Mouse (Mus musculus): ENCODE results near the gene Snapc5.

Snapc5 gene

DNA sequence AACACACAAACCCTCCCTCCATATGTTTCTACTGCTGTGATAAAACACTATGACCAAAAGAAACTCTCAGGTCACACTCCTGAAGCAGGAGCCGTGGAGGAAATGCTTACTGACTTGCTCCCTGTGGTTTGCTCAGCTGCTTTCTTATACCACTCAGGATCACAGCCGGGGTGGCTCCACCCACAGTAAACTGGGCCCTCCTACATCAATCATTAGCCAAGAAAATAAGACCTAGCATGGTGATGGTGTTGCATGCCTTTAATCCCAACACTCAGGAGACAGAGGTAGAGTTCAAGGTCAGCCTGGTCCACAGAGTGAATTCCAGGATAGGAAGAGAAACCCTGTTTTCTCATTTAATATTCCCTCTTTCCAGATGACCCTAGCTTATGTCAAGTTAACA, 20.8 kb downstream of the Snapc5 start:
- DNase-seq (ENCODE audit: low read depth): no peak

DNA sequence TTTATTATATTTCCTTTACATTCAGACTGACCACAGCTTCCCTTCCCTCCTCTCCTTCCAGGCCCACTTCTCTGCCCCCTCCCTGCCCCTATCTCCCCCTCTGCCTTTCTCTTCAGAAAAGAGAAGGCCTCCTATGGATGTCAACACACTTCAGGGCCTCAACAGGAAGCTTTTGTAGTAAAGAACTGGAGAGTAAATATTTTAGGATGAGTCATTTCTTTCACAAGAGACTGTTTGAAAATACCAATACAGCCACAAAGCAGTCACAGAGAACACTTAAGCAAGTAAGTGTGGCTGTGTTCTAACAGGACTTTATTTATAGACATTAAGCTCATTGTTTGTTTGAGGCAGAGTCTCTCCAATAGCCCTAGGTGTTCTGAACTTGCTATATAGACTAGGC, 23.3 kb downstream of the Snapc5 start:
- DNase-seq (ENCODE audit: low read depth): no peak

DNA sequence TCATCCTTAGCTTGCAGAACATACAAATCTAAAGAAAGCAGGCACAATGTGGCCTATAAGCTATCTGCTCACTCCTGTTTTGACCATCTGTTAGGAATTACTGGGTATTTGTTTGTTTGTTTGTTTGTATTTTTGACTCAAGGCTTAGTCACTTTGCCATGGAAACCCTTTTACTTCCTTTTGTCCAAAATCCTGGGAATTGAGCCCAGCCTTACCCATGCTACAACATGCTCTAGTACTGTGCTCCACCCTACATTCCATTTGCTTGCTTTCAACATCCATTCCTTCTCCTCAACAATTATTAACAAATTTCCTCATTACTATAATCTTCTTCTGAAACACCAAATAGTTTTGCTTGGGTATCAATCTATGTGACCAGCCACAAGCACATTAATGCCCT, 23.8 kb downstream of the Snapc5 start:
- no peak for DNase-seq (ENCODE audit: low read depth)

DNA sequence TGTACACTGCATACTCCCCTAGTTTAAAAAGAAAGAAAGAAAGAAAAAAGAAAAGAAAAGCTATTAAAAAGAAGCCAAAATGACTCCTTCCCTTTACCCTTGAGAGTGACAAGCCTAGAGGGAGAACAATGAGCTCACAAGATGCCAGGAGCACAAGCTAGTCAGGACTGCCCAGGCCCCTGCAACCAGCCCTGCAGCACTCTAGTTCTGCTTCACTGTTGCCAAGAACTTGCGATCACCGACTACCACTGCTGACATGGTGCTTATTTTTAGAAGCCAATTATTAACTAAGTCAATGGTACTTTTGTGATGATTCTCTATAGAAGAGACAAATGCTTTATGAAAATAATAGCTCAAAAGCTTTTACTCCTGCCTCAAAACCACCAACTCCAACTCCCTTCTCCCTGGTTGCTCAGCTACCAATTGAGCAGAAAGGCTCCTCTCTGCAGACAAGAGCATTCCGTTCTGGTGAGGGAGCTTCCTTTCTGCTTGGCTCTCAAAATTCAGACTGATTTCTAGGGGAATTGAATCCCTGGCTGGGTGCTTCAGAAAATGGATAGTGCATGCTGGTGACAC, 28.5 kb downstream of the Snapc5 start:
- no peak for DNase-seq (ENCODE audit: low read depth)

DNA sequence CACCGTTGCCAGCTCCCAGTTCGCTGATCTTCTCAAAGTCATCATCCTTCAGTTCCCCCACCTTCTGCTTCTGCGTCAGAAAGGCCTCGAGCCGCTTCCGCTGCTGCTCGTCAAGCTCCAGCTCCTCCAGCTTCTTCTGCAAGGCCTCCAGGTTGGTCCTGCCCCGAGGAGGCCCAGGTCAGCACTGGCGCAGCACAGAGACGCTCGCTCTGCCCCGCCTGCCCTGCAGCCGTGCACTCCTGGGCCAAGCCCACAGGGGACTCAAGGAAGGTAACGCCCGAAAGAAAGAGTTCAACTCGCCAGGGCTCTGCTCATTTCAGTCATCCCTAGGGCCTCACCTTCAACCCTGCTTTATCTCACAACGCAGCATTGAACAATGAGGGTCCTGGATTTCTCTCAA, 35.4 kb downstream of the Snapc5 start:
- DNase-seq (ENCODE audit: low read depth): no peak

DNA sequence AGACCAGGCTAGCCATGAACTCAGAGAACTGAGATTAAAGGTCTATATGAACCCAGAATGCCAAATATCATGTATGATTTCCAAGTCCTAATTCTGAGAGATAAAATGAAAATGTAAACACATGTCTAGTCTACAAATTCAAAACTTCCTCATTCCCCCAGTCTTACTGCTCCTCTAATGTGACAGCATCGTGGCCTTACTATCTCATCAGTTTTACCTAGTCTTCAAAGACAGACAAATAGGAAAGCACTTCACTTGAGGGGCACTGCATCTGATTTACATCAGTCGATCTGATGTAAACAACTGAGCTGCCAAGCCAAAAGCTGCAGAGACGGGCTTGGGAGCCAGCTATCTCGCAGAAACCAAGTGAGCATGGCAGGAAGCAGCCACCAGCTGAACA, 37.0 kb downstream of the Snapc5 start:
- no peak for DNase-seq (ENCODE audit: low read depth)

DNA sequence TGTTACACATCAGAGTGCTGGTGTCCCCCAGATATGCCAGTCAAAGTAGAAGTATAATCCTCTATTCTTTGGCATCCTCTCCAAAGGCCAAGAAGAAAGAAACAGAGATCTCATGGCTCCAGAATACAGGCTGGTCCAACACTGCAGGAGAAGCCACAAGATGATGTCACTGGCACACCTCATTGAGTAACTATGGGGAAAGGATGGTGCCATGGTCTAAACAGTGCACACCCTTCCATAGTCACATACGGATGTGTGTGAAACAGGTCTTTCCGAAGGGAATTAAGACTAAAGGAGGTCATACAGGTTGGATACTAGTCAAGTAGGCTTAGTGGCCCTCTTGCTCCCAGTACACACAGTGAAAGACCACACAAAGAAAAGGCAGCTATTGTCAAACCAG, 37.6 kb downstream of the Snapc5 start:
- DNase-seq (ENCODE audit: low read depth): no peak

DNA sequence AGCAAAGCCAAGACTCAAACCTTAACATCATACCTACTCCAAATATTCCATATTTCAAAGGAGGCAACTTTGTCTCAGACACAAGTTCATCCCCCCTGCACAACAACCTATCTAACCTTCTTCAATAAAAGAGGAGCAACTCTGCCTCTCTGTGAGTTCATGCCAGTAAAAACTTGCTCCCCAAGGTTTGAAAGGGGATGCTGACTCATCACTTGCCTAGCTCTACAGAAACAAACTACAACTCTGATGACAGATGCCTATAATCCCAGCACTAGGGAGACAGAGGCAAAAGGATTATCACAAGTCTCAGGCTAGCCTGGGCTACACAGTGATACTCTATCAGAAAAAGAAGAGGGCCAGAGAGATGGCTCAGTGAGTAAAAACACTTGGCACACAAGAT, 38.8 kb downstream of the Snapc5 start:
- DNase-seq (ENCODE audit: low read depth): no peak

DNA sequence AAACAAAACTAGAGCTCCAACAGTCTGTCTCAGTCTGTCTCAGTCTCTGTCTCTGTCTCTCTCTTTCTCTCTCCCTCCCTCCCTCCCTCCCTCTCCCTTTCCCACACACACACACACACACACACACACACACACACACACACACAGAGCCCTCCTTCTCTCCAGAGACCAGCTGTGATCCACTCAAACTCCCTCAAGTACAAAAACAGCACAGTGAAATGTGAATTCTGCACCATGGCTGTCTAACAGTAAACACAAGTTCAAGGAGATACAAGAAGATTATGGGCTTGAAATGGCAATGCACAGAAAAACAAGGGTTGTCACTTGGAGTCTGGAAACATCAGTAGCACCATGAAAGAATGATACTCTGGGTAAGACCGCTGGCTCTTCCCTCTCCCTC, 40.2 kb downstream of the Snapc5 start:
- DNase-seq (ENCODE audit: low read depth): no peak

DNA sequence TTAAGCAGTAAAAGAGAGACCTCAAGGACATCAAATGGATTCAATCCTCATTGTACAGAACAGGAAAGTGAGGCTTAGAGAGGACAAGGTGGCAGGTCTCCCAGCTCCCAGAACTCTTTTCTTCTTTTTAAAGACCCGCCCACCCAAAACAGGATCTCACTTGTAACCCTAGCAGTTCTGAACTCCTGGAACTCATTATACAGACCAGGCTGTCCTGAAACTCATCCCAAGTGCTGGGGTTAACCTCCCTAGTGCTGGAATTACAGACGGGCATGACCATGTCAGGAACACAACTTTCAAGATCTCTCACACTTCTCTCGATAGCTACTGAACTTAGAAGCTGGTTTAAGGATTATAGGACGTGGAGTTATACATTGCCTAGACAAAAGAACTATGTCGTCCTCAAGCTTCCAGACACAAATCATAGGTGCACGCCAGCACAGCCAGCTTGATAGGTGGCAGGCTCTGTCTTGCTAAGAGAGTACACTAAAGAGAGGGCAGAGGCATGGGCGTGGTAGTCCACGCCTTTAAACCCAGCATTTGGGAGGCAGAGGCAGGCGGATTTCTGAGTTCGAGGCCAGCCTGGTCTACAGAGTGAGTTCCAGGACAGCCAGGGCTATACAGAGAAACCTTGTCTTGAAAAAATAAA, 40.8 kb downstream of the Snapc5 start:
- DNase-seq (ENCODE audit: low read depth): no peak

DNA sequence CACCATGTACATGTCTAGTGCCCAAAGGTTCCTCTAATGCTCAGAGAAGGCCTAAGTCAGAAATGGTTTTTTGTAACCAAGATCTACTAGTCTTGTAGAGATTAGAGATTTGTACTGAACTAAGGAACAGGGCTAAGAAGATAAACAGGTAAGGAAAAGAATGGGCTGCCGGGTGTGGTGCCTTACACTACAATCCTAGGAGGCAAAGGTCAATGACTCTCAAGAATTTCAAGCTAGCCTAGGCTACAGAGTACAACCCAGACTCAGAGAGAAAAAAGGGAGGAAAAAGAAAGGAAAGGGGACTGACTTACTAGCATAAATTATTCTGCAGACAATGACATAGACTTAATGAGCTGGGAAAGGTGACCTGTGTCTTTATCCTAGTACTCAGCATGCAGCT, 41.5 kb downstream of the Snapc5 start:
- DNase-seq (ENCODE audit: low read depth): no peak

DNA sequence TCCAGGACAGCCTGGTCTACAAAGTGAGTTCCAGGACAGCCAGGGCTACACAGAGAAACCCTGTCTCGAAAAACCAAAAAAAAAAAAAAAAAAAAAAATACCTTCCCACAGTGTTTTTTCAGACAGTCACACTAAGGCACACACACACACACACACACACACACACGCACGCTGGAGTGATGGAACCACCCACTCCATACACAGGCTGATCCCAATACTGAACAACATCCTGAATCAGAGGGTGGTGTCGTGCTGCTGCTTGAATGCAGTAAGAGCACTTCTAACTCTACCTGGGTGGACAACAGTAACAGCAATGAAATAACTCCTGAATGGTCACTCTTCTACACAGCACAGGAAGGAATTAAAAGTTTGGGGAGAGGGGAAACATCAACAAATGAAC, 42.4 kb downstream of the Snapc5 start:
- no peak for DNase-seq (ENCODE audit: low read depth)

DNA sequence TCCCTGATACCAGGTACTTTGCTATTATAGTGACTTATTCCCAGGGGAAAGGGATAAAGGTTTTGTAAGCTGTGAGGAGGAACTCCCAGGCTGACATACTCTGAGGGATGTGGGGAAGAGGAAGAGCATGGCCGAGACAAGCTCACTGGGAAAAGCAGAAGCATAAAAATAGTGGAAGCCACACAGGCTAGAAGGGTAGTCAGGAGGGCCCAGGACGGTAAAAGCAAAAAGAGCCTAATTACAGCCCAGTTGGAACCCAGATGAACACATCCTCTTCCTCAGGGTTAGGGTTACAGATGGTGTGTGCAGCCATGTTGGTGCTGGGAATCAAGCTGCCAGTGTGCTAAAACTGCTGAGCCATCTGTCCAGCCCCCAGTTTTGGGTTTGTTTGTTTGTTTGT, 43.0 kb downstream of the Snapc5 start:
- DNase-seq (ENCODE audit: low read depth): no peak

DNA sequence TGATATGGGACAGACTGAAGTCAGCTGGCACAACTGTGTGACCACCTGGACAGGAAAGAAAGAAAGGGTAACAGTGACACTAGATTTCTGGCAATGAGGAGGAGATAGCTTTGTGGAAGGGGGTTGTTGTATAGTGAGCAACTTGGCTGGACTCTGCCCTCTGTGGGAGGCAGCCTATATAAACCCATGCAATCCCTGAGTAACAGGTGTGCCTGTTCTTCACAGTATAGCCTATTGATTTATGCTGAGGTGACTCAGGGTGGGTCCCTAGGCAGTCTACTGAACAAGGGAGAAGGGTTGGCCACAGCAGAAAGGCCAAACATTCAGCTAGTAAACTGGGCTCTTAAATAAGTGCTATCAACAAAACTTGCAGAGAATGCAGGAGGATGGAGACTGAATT, 46.7 kb downstream of the Snapc5 start:
- no peak for DNase-seq (ENCODE audit: low read depth)

DNA sequence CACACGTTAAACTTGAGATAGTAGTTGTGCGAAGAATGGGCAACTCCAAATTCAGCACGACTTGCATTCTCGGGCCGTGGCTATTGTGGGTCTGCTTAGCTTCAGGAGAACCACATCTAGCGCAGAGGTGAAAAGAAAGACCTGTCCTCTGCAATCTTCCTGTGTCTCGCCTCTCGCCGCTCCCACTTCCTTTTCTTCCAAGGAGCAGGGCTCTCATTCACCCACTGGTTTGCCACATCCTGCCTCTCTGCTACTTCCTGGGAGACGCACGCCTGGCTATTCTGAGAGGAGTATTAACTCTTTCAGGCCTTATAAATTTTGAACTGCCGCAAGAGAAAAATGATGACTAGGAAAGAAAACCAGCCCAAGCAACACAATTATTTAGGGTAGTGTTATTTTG, 48.7 kb downstream of the Snapc5 start:
- DNase-seq (ENCODE audit: low read depth): peak; percentile 40

DNA sequence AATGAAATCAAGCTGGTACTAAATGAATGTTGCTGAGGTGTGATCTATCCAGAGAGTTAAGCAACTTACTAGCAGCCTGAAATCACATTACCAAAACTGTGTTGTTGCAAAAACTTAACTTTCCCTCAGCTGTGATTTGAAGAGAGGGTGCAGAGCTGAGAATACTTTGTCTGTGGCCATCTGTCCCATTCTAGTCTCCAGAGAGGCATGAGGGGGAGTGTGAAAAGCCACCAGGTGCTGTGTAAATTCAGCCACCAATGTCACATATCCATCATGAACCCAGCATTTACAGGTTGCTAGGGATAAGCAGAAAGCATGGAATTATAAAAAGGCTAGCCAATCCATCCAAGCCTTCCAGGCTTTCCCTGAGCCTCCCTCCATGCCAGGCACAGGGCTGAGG, 49.9 kb downstream of the Snapc5 start:
- DNase-seq (ENCODE audit: low read depth): no peak

DNA sequence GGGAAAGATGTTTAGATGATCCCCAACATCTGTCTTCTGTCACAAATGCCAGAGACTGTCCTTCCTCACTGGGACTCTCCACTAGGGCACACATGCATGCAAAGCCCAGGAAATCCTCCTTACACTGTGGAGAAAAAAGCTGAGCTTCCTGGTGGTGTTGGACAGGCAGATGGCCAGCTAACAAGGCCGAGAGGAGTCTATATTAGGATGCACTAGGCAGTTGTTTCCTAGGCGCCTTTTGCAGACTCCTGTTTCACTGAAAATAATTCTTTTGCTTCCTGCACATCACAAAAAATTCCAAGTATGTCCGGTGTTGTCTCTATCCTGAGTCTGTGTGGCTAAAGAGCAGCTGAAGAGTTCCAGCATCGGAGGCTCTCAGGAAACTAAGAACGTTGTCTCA, 52.1 kb downstream of the Snapc5 start:
- no peak for DNase-seq (ENCODE audit: low read depth)

DNA sequence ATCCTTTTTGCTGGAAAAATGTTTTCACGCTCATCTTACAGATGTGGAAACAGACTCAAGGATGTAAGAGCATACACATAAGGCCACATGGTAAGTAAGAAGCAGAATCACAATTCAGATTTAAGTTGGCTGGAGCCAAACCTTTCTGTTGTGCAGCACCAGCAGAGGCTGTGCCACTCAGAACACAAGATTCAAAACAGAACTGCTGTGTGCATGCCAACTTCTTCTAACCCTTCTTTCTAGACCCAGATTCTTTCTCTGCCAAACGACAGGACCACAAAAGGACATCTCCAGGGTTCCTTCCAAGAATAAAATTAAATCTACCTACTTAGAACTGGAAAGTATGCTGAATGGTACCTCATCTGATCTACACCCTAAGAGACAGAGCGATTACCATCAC, 52.6 kb downstream of the Snapc5 start:
- DNase-seq (ENCODE audit: low read depth): no peak

DNA sequence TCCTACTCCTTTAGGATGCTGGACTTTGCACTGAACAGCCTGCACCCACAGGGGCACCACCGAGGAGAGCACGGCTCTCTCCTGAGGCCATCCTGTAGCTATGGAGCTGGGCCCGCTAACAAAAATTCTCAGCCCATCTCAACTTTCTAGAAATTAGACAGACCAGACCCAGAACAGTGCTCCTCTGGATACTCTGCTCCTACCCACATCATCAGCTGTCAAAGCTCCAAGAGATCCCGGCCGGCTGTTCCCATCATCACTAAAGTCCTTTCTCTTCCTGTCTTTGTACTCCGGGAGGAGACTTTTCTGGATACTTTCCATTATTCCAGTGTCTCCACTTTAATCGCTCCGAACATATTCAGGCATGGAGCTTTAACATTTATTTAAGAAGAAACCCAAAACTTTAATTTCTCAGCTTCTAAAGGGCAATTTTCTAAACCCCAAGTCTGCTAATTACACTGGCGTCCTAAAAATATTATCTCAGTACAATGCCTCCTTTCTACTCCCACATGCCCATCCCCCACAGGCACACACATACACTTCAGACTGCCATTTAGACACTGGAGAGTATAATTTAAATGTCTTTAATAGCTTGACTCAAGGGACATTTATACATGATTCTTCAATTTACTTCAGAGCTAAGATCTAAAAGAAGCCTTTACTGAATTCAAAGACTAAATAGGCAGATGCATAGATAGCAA, 53.3 kb downstream of the Snapc5 start:
- no peak for DNase-seq (ENCODE audit: low read depth)
